Mouse (Mus musculus): ENCODE measurements at regions not wholly inside any gene's neighbourhood (a gene's known extent, or its start where the extent isn't known, plus 50 kb on each side); places are given as distances from the start of the nearest gene placed in this dataset.
A peak's percentile ranks its signal among the peaks of the same experiment; 100 is the strongest.
"Not testable (repeated sequence)": the region's sequence is repeated elsewhere in the genome, so short reads cannot be mapped to it uniquely, and the experiment has no call there.

- H3K27ac ChIP-seq (ENCODE audit: insufficient read depth, low read length), result no peak overlapping the region
- WGBS, result 38% methylated on average over 10 of the region's 10 CpGs
- no peaks in the 10 kb centered on the region for H3K27me3 ChIP-seq (ENCODE audit: control insufficient read depth, insufficient read depth, low read length)
- H3K4me3 ChIP-seq (replicated peaks; ENCODE audit: insufficient read depth, low read depth, low read length), result no peak overlapping the region
- TF ChIP-seq CTCF (IDR thresholded peaks at IDR 0.05; ENCODE audit: borderline replicate concordance, insufficient read depth, low read depth, low read length), result no peak
- TF ChIP-seq POLR2A (IDR thresholded peaks at IDR 0.05; ENCODE audit: borderline replicate concordance, insufficient read depth, low read length), result no peak
- no peak for DNase-seq
- H3K4me1 ChIP-seq (ENCODE audit: control insufficient read depth, insufficient read depth, low read length), result no peaks in the 10 kb centered on the region
Observed at GRCm38 (mm10) chr11:40510325-40511239, 184.4 kb downstream of the Mat2b start.

GRCm38 (mm10) chr11:40491599-40491998 lies 203.4 kb downstream of the Mat2b start:
- no peaks in the 10 kb centered on the region for H3K4me1 ChIP-seq (ENCODE audit: control insufficient read depth, insufficient read depth, low read length)
- no peaks in the 10 kb centered on the region for H3K27me3 ChIP-seq (ENCODE audit: control insufficient read depth, insufficient read depth, low read length)
- WGBS, result 16% methylated on average over 6 of the region's 6 CpGs
- TF ChIP-seq POLR2A (IDR thresholded peaks at IDR 0.05; ENCODE audit: borderline replicate concordance, insufficient read depth, low read length) (no peak), CTCF (IDR thresholded peaks at IDR 0.05; ENCODE audit: borderline replicate concordance, insufficient read depth, low read depth, low read length) (no peak)
- no peak overlapping the region for H3K27ac ChIP-seq (ENCODE audit: insufficient read depth, low read length)
- DNase-seq, result no peak
- no peak overlapping the region for H3K4me3 ChIP-seq (replicated peaks; ENCODE audit: insufficient read depth, low read depth, low read length)

GRCm38 (mm10) chr11:40478171-40478570 lies 216.8 kb downstream of the Mat2b start:
- WGBS, result 17% methylated on average over 6 of the region's 6 CpGs
- not testable (repeated sequence) for DNase-seq; H3K4me1 ChIP-seq (ENCODE audit: control insufficient read depth, insufficient read depth, low read length)

GRCm38 (mm10) chr11:40477294-40477693 lies 217.7 kb downstream of the Mat2b start:
- no peaks in the 10 kb centered on the region for H3K27me3 ChIP-seq (ENCODE audit: control insufficient read depth, insufficient read depth, low read length)
- WGBS, result 21% methylated on average over 7 of the region's 7 CpGs
- H3K4me3 ChIP-seq (replicated peaks; ENCODE audit: insufficient read depth, low read depth, low read length), result no peak overlapping the region
- no peak for TF ChIP-seq CTCF (IDR thresholded peaks at IDR 0.05; ENCODE audit: borderline replicate concordance, insufficient read depth, low read depth, low read length)
- TF ChIP-seq POLR2A (IDR thresholded peaks at IDR 0.05; ENCODE audit: borderline replicate concordance, insufficient read depth, low read length), result no peak
- DNase-seq, result no peak
- H3K4me1 ChIP-seq (ENCODE audit: control insufficient read depth, insufficient read depth, low read length), result no peaks in the 10 kb centered on the region
- H3K27ac ChIP-seq (ENCODE audit: insufficient read depth, low read length), result no peak overlapping the region

More at GRCm38 (mm10) chr11:40478171-40478570, 216.8 kb downstream of the Mat2b start:
- not testable (repeated sequence) for H3K27me3 ChIP-seq (ENCODE audit: control insufficient read depth, insufficient read depth, low read length); H3K4me3 ChIP-seq (replicated peaks; ENCODE audit: insufficient read depth, low read depth, low read length); H3K27ac ChIP-seq (ENCODE audit: insufficient read depth, low read length)

GRCm38 (mm10) chr11:40469080-40469705 lies 225.8 kb downstream of the Mat2b start:
- TF ChIP-seq POLR2A (IDR thresholded peaks at IDR 0.05; ENCODE audit: borderline replicate concordance, insufficient read depth, low read length) (no peak), CTCF (IDR thresholded peaks at IDR 0.05; ENCODE audit: borderline replicate concordance, insufficient read depth, low read depth, low read length) (peak; percentile 36; the same call in 1 of the 2 replicates)
- H3K27me3 ChIP-seq (ENCODE audit: control insufficient read depth, insufficient read depth, low read length), result no peaks in the 10 kb centered on the region
- no peak overlapping the region for H3K27ac ChIP-seq (ENCODE audit: insufficient read depth, low read length)
- H3K4me1 ChIP-seq (ENCODE audit: control insufficient read depth, insufficient read depth, low read length), result no peaks in the 10 kb centered on the region
- DNase-seq, result peak in 1 of 2 experiments; percentile 15
- no peak overlapping the region for H3K4me3 ChIP-seq (replicated peaks; ENCODE audit: insufficient read depth, low read depth, low read length)
- WGBS, result 18% methylated on average over 6 of the region's 6 CpGs

- H3K27ac ChIP-seq (ENCODE audit: insufficient read depth, low read length), result no peak overlapping the region
- TF ChIP-seq CTCF (IDR thresholded peaks at IDR 0.05; ENCODE audit: borderline replicate concordance, insufficient read depth, low read depth, low read length) (no peak), POLR2A (IDR thresholded peaks at IDR 0.05; ENCODE audit: borderline replicate concordance, insufficient read depth, low read length) (no peak)
- no peaks in the 10 kb centered on the region for H3K4me1 ChIP-seq (ENCODE audit: control insufficient read depth, insufficient read depth, low read length)
- no peak overlapping the region for H3K4me3 ChIP-seq (replicated peaks; ENCODE audit: insufficient read depth, low read depth, low read length)
- H3K27me3 ChIP-seq (ENCODE audit: control insufficient read depth, insufficient read depth, low read length), result no peaks in the 10 kb centered on the region
- no peak for DNase-seq
- whole genome bisulfite sequencing, result 68% methylated on average over 6 of the region's 6 CpGs
Observed at GRCm38 (mm10) chr11:40456571-40456970, 238.4 kb downstream of the Mat2b start.

GRCm38 (mm10) chr11:40454994-40455393 lies 240.0 kb downstream of the Mat2b start:
- not testable (repeated sequence) for H3K27me3 ChIP-seq (ENCODE audit: control insufficient read depth, insufficient read depth, low read length); H3K4me1 ChIP-seq (ENCODE audit: control insufficient read depth, insufficient read depth, low read length); H3K27ac ChIP-seq (ENCODE audit: insufficient read depth, low read length); DNase-seq; H3K4me3 ChIP-seq (replicated peaks; ENCODE audit: insufficient read depth, low read depth, low read length)

- DNase-seq, result no peak
- Histone ChIP-seq H3K4me3 (replicated peaks; ENCODE audit: insufficient read depth, low read depth, low read length) (no peak overlapping the region), H3K27me3 (ENCODE audit: control insufficient read depth, insufficient read depth, low read length) (no peaks in the 10 kb centered on the region), H3K4me1 (ENCODE audit: control insufficient read depth, insufficient read depth, low read length) (no peaks in the 10 kb centered on the region), H3K27ac (ENCODE audit: insufficient read depth, low read length) (no peak overlapping the region)
- WGBS, result 79% methylated on average over 2 of the region's 2 CpGs
- no peak for TF ChIP-seq POLR2A (IDR thresholded peaks at IDR 0.05; ENCODE audit: borderline replicate concordance, insufficient read depth, low read length)
- TF ChIP-seq CTCF (IDR thresholded peaks at IDR 0.05; ENCODE audit: borderline replicate concordance, insufficient read depth, low read depth, low read length), result no peak
Observed at GRCm38 (mm10) chr11:40446846-40447245, 248.2 kb downstream of the Mat2b start.
